Mouse (Mus musculus) frontal cortex, postnatal 36 days (tissue): ENCODE data around the gene Plscr5.
"Not testable (repeated sequence)": the region's sequence is repeated elsewhere in the genome, so short reads cannot be mapped to it uniquely, and the experiment has no call there.

ENCODE experiments used
- DNase-seq, 2 experiments: peaks; one replicate each; pipeline ENCODE4 v3.0.0; 2022; ENCODE audit warnings: low spot score in 2 of 2

Plscr5 gene

GRCm38 (mm10) chr9:92192636-92193035 is at the start of gene Plscr5:
Gene Plscr5, plus strand, starts transcription at chr9:92192936.
- DNase-seq: not testable (repeated sequence)

DNA sequence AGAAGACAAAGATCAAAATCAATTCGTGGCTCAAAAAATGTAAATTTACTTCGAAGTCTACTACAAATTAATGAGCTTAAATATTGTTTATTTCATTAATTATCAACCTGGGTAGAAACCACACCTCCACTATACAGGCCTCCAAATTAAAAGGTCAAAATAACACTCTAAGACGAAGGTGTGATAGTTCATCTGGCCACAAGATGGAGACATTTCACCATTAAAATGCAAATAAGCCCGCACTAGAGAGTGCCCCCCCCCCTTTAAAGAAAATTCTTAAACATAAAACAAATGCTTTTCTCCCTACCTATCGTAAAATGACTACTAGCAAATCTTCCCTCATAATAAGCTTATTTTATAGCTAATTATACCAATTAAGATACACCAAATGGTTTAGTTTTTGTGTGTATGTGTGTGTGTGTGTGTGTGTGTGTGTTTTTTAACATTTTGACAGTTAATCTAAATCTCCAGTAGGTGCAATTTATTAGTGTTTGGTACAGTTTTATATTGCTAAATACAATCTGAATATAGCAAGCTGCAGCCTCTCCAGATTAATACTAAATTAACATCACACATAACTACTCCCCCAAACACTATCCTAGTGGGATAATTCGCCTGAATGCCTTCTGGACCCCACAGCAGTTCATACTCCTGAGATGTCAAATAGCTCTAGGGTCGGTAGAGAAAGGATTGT is 45.0 kb upstream of the Plscr5 start:
- peak in 1 of 2 experiments; percentile 13 for DNase-seq

DNA sequence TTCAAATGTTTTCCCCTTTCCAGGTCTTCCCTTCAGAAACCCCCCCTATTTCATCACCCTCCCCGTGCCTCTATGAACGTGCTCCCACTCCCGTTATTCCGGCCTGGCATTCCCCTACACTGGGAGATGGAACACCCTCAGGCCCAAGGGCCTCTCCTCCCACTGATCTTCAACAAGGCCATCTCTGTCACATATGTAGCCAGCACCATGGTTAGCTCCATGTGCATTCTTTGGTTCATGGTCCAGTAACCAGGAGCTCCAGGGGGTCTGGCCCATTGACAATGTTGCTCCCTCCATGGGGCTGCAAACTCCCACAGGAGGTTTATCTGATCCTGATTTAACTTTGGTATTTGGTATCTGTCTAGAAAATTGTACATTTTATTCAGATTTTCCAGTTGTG is 30.5 kb upstream of the Plscr5 start:
- no peak for DNase-seq

DNA sequence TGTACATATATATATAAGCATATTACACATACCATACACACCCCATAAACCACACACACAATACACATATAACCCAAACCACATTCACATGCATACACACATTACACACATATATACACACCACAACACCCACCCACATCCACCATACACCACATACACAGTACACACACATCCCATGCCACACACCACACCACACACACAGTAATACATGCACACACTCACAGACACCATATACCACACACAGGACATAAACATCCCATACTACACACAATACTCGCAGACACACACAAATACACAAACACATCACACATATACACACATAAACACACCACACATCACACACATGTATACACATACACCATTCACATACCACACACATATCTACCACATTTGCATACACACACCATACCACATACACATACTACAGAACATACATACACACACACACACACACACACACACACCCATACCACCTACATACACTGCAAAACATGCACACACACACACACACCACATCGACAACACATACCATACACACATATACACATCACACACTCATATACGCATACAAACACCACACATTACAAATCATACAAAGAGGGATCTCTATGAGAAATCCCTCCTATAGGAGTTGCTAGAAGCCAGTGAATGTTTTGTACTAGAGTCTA is 19.3 kb upstream of the Plscr5 start:
- no peak for DNase-seq

DNA sequence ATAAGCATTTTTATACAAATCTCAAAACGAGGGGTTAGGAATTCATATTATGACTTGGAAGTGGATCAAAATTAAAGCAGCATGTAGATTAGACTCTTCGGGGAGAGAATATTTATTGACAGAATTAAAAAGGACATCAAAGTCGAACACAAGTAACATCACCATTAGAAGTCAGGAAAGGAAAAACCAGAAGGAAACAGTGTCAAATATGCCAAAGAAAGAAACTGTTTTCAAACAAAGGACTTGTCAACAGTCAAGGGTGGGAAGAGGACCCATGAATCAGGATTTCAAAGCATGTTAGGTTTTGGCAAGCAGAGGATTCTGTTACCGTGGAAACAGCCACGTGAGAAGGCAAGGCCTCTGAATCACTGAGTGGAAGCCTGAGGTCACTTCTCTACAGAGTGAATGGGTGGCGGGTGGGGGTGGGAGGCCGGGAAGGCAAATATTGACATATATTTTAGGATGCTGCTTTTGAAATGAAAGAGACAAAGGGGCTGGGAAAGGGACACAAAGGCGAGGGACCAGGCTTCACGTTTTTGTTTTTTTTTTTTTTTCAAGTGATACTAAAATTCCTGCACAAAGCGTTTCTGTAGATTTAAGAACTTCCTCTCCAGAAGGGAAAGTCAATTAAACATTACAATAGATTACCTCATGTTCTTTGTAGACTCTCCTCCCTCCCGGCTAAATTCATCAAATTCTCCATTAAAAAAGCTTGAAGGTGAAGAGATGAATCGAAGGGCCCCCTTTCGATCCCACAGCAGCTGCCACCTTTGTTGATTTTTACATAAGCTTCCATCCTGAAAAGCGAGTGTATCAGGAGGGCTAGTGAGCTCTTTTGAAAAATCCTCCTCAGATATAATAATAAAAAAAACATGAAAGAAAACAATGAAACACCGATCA is 18.3 kb upstream of the Plscr5 start:
- DNase-seq: peak; percentile 19 to 59

DNA sequence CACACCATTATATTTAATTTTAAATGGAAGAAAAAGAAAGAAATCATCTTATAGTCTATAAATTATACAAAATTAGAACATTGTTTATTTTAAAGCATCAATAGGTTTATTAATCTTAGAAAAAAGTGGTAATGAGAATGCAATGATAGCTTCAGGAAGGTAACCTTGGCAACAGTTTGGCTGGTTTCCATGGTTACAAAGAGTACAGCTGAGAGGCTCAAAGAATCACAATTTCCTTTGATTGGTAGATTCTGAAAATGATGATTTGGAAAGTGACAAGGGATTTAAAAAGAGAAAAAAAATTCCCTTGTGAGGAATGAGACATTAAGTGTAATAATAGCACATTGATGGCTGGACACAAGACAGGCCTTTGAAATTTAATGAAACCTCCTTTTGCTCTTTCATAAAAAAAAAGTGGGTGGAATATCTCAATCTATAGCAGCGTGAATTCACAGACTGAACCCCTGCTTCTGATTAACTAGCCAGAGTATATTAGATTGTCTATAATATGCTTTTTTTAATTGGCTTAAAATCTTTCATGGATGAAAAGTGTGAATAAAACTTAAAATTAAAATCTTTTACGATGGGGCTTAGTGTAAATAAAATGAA is 13.8 kb upstream of the Plscr5 start:
- DNase-seq: no peak

DNA sequence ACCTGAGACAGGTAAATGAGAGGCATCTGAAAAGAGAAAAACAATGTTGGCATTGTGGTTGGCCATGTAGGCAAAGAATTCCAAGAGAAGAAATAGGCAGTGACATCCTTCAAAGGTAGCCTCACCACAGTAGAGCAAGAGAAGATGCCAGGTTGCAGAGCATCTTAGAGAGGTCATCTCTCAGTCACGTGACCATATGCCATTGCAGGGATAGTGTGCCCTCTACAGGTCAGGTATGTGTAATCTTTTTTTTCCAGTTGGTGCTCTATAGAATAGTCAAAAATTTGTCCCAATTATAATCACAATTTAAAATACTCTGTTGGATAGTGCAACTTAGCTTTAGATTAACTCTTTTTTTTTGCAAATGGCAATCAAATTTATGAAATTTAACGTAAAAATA is 1.4 kb upstream of the Plscr5 start:
- DNase-seq: no peak

GRCm38 (mm10) chr9:92198408-92198807 is 5.7 kb downstream of the Plscr5 start:
- no peak for DNase-seq

DNA sequence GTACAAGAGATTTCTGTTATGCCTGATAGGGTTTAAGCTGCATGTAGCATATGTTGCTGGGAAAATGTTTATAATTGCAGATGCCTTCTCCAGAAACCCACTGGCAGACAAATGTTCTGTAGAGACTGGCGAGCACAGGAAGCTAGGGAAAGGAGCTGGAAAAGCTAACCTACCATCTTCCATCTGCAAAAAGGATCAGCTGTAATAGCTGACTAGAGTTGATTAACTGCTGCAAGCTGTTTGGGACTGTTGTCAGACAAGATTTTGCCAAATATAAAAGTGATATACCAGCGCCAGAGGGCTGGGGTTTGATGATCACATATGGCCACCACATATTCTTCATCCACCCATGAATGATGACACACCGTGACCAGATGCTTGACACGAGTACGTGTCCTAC is 6.8 kb downstream of the Plscr5 start:
- DNase-seq: no peak

GRCm38 (mm10) chr9:92204397-92204796 is 11.7 kb downstream of the Plscr5 start:
- DNase-seq: no peak

- peak; percentile 13 to 56 for DNase-seq
These were observed 14.6 kb downstream of the Plscr5 start for GRCm38 (mm10) chr9:92207307-92207706.

- no peak for DNase-seq
These were observed 15.0 kb downstream of the Plscr5 start for GRCm38 (mm10) chr9:92207757-92208156.

DNA sequence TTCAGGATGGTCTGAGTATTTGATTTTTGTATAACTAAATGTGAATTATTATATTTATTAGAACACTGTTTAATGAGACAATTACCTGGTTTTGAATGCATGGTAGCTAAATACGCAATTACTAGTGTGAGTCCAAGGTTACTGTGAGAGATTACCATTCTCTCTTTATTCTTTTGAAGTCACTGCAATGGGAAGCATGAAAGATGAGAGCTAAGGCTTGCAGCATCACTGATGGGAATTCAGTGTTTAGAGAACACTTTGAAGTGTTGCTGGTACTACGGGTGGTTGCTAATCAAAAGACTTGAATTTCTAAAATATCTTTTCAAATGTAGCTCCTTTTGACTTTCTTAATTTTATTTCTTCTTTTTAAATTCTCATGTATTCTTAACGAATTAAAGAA is 17.1 kb downstream of the Plscr5 start:
- no peak for DNase-seq

GRCm38 (mm10) chr9:92210386-92210967 is 17.7 kb downstream of the Plscr5 start:
- DNase-seq: no peak

- DNase-seq: no peak
These were observed 18.3 kb downstream of the Plscr5 start for GRCm38 (mm10) chr9:92211048-92211447.

GRCm38 (mm10) chr9:92217484-92217883 is 24.7 kb downstream of the Plscr5 start:
- no peak for DNase-seq

- DNase-seq: no peak
These were observed 25.2 kb downstream of the Plscr5 start for GRCm38 (mm10) chr9:92217896-92218295.

- DNase-seq: no peak
These were observed 27.4 kb downstream of the Plscr5 start for GRCm38 (mm10) chr9:92220151-92220550.

DNA sequence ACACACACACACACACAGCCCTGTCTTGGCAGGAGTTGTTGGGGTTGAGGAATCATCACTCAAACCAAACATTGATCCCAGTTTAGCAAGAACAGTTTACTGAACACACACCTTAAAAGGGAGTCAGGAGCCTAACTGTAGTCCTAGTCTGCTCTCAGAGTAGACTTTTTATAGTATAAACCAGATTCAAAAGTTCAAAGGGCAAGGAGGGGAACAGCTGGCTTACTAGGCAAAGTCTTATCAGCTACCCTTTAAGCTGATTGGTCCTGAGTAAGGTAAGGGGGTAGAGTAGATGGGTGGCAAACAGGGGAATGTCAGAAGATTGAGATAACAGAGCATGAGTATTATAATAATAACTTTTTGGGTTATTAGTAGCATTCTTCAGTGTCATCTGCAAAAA is 28.7 kb downstream of the Plscr5 start:
- DNase-seq: no peak

DNA sequence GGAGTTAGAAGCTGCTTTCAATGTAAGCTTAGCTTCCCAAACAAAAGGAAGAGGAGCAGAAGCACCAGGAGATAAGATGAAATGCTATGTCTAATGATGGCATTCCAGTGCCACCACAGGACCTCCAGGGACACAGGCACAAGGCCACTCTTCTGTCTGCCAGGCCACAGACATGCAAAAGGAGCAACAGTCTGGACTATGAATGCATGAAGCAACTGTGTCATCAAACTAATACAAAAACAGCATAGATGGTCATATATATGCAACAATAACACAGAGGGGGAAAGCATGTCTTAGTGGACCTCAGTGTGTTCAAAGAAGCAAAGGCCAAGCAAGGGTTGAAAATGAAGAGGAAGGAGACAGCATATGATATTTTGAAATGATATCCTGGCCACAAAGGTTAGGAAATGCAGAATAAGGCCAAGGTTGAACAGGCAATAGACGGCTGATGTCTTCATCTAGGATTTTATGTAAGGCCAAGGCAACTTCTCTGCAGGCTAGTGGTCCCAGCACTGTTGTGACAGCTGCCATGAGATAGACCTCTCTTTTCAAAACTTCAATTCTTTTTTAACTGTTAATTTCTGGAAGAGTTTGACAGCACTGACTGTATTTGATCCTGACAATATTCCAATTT is 32.0 kb downstream of the Plscr5 start:
- DNase-seq: no peak

GRCm38 (mm10) chr9:92226127-92226655 is 33.5 kb downstream of the Plscr5 start:
- no peak for DNase-seq
